Mouse (Mus musculus) embryonic facial prominence, embryonic 11.5 days (tissue): ENCODE measurements around the gene Slc1a2. TPM values are rescaled to one million over a fixed set of nuclear protein-coding genes. Genes with fewer than 3 reads are reported as not detected.
A peak's percentile ranks its signal among the peaks of the same experiment; 100 is the strongest.

Experiments
- ATAC-seq: fragments of 200-750 bp; cut with Nextera tagmentation; replicated peaks from 2 replicates; pipeline ENCODE4 v1.8.0; 2017; ENCODE audit warnings: low read depth; ENCODE audit not compliant: insufficient number of reproducible peaks, low FRiP score, low TSS enrichment
- DNase-seq: peaks from one replicate; pipeline ENCODE4 v3.0.0-alpha.2; 2015; ENCODE audit warnings: low spot score
- H3K27ac ChIP-seq: fragments of 300-500 bp; sonication (generic); replicated peaks from 2 replicates; pipeline ENCODE4 v1.5.1; 2014; ENCODE audit warnings: mild to moderate bottlenecking, low read depth, low read length, control low read depth
- H3K27me3 ChIP-seq: fragments of 300-500 bp; sonication (generic); 2 replicates; pipeline ENCODE4 v1.6.1; 2014; ENCODE audit warnings: mild to moderate bottlenecking, low read length, moderate library complexity, mixed read lengths; ENCODE audit not compliant: control insufficient read depth, insufficient read depth
- H3K36me3 ChIP-seq: fragments of 300-500 bp; sonication (generic); replicated peaks from 2 replicates; pipeline ENCODE4 v1.6.1; 2014; ENCODE audit warnings: low read depth, mild to moderate bottlenecking, low read length, moderate library complexity, mixed read lengths; ENCODE audit not compliant: control insufficient read depth, insufficient read depth
- H3K4me1 ChIP-seq: fragments of 300-500 bp; sonication (generic); 2 replicates; pipeline ENCODE4 v1.6.1; 2014; ENCODE audit warnings: low read length, mixed read lengths; ENCODE audit not compliant: control insufficient read depth, insufficient read depth
- H3K4me2 ChIP-seq: fragments of 300-500 bp; sonication (generic); 2 replicates; pipeline ENCODE4 v1.6.1; 2014; ENCODE audit warnings: low read depth, mild to moderate bottlenecking, control low read depth, low read length, moderate library complexity
- H3K4me3 ChIP-seq: fragments of 300-500 bp; sonication (generic); 2 replicates; pipeline ENCODE4 v1.5.1; 2014; ENCODE audit warnings: low read depth, low read length, control low read depth
- H3K9ac ChIP-seq: fragments of 300-500 bp; sonication (generic); replicated peaks from 2 replicates; pipeline ENCODE4 v1.6.1; 2014; ENCODE audit warnings: mild to moderate bottlenecking, control low read depth, low read length
- H3K9me3 ChIP-seq: fragments of 300-500 bp; sonication (generic); replicated peaks from 2 replicates; pipeline ENCODE4 v1.6.1; 2016; ENCODE audit warnings: mild to moderate bottlenecking, low read length, inconsistent platforms, mixed read lengths; ENCODE audit not compliant: control insufficient read depth
- WGBS: fragments of 180-500 bp; shearing (Covaris S2); extraction: QIAGEN DNeasy Blood & Tissue Kit; methylation state at CpG from one replicate; pipeline ENCODE4 v1.1.7; 2014; 5-methylcytosine and 5-hydroxymethylcytosine counted together
- polyA plus RNA-seq: library from polyadenylated mRNA; unstranded; fragments of >200 nt; fragmentation: Nextera tagmentation; extraction: Ambion mirVana; gene quantifications from 2 replicates; pipeline ENCODE4 v1.2.1, GENCODE M21; 2014

Slc1a2 gene
- polyA plus RNA-seq, 1 experiment from 2014 or later = 0.97 TPM

GRCm38 (mm10) chr2:102686108-102686450 lies 27.6 kb downstream of the Slc1a2 start:
- no peaks in the 10 kb centered on the region for H3K27me3 ChIP-seq
- H3K36me3 ChIP-seq = no peaks in the 10 kb centered on the region
- H3K9me3 ChIP-seq = no peaks in the 10 kb centered on the region
- DNase-seq (no peak), ATAC-seq (no peak)
- no peak overlapping the region for H3K4me3 ChIP-seq
- WGBS = 77% methylated on average over 9 of the region's 9 CpGs
- H3K9ac ChIP-seq = no peak overlapping the region
- H3K4me1 ChIP-seq = no peaks in the 10 kb centered on the region
- no peak overlapping the region for H3K27ac ChIP-seq
- H3K4me2 ChIP-seq = no peak overlapping the region

DNA sequence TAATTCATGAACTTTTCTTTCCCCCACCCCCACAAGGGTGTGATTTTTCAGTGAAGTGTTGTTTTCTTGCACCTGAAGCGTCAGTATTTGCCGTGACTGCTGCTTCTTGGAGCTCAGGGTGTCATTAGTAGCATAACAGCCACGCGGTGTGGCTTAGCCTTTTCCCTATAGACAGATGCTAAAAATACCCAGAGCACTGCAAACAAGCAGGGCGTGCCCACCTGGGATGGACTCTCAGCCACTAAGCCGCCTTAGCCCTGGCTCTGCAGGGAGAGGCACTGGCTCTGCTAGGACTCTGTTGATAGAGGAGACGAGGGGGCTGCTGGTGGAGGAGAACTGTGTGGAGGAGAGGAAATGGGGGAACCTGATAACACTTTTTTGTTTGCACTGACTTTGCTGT lies 35.1 kb downstream of the Slc1a2 start:
- ATAC-seq (no peak), DNase-seq (no peak)
- H3K36me3 ChIP-seq = no peaks in the 10 kb centered on the region
- no peak overlapping the region for H3K27ac ChIP-seq
- no peaks in the 10 kb centered on the region for H3K27me3 ChIP-seq
- no peak overlapping the region for H3K9ac ChIP-seq
- H3K4me2 ChIP-seq = no peak overlapping the region
- WGBS = 69% methylated on average over 7 of the region's 7 CpGs
- no peaks in the 10 kb centered on the region for H3K4me1 ChIP-seq
- no peak overlapping the region for H3K4me3 ChIP-seq
- H3K9me3 ChIP-seq = no peaks in the 10 kb centered on the region

- no peak for DNase-seq
- Histone ChIP-seq H3K9me3 (no peaks in the 10 kb centered on the region), H3K27ac (no peak overlapping the region), H3K4me2 (no peak overlapping the region), H3K27me3 (no peaks in the 10 kb centered on the region), H3K4me3 (no peak overlapping the region), H3K9ac (no peak overlapping the region), H3K4me1 (no peaks in the 10 kb centered on the region), H3K36me3 (no peaks in the 10 kb centered on the region)
- 78% methylated on average over 4 of the region's 4 CpGs for WGBS
- ATAC-seq = no peak
Observed at GRCm38 (mm10) chr2:102694750-102695149, 36.3 kb downstream of the Slc1a2 start.

GRCm38 (mm10) chr2:102695541-102695940 lies 37.1 kb downstream of the Slc1a2 start:
- no peaks in the 10 kb centered on the region for H3K4me1 ChIP-seq
- no peaks in the 10 kb centered on the region for H3K27me3 ChIP-seq
- DNase-seq = no peak
- ATAC-seq = no peak
- H3K27ac ChIP-seq = no peak overlapping the region
- no peak overlapping the region for H3K4me2 ChIP-seq
- H3K9ac ChIP-seq = no peak overlapping the region
- H3K4me3 ChIP-seq = no peak overlapping the region
- H3K9me3 ChIP-seq = no peaks in the 10 kb centered on the region
- H3K36me3 ChIP-seq = no peaks in the 10 kb centered on the region

- Histone ChIP-seq H3K27ac (no peak overlapping the region), H3K36me3 (no peaks in the 10 kb centered on the region), H3K4me2 (no peak overlapping the region), H3K9me3 (no peaks in the 10 kb centered on the region), H3K4me1 (no peaks in the 10 kb centered on the region), H3K27me3 (no peaks in the 10 kb centered on the region), H3K9ac (no peak overlapping the region), H3K4me3 (no peak overlapping the region)
- 52% methylated on average over 2 of the region's 2 CpGs for WGBS
- ATAC-seq = no peak
- peak; percentile 50 for DNase-seq
Observed at GRCm38 (mm10) chr2:102697732-102698131, 39.3 kb downstream of the Slc1a2 start.

DNA sequence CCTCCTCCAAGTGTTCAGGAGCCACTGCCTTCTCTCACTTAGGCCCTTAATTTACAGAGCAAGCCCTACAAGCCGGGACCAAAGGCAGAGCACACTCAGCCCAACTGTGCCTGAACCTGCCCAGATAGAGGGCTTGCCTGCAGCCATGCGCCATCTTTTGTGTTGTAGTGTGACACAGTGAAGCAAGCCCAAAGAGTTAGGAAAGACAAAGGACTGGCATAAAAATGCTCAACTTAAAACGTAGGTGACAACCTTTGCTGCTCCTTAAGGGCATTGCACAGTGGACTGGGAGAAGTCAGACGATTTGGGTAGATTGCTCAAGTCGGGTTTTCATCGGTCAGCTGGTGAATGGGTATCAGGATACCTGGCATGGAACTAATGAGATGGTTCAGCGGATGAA lies 41.5 kb downstream of the Slc1a2 start:
- Histone ChIP-seq H3K4me2 (no peak overlapping the region), H3K4me3 (no peak overlapping the region), H3K9ac (no peak overlapping the region), H3K36me3 (no peaks in the 10 kb centered on the region), H3K27me3 (no peaks in the 10 kb centered on the region), H3K9me3 (no peaks in the 10 kb centered on the region), H3K4me1 (no peaks in the 10 kb centered on the region), H3K27ac (no peak overlapping the region)
- no peak for ATAC-seq
- DNase-seq = no peak
- 91% methylated on average over 7 of the region's 7 CpGs for WGBS

DNA sequence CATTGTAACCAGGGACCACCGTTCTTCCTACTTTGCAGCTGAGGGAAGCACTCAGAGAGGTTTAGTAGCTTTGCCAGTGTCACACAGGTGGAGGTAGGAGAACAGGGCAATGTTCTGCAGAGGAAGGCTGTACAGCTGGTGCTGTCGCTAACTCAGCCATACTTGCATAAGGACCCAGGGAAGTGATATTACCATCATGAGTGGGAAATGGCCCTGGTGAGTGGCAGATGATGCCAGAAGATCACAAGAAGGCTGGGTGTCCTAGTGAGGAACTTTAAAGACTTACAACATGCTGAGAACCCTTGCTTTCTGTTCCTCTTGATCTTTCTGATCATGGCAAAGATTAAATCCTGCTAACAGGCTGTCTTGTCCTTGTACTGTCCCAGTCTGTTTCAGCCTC lies 42.2 kb downstream of the Slc1a2 start:
- WGBS = 93% methylated on average over 2 of the region's 2 CpGs
- H3K9ac ChIP-seq = no peak overlapping the region
- no peak overlapping the region for H3K27ac ChIP-seq
- H3K4me3 ChIP-seq = no peak overlapping the region
- no peaks in the 10 kb centered on the region for H3K4me1 ChIP-seq
- no peaks in the 10 kb centered on the region for H3K36me3 ChIP-seq
- no peak overlapping the region for H3K4me2 ChIP-seq
- no peak for ATAC-seq
- DNase-seq = no peak
- H3K9me3 ChIP-seq = no peaks in the 10 kb centered on the region
- H3K27me3 ChIP-seq = no peaks in the 10 kb centered on the region

DNA sequence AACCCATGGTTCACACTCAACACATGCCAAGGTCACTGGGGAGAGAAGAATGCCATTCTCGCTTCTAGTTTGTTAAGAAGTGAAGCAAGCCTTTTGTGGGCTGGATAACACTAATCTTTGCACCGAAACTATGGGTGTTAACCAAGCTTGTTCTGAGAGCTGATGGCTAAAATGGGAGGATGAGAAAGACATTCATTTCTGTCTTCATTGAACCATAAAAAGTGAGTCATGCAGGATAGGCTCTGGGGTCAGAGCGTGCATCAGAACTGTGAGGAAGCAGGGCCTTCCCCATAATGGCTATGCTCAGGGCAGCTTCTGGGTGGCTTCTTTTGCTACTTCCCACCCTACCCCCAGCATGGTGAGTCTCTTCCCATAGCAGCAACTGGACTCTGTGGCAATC lies 42.9 kb downstream of the Slc1a2 start:
- Histone ChIP-seq H3K36me3 (no peaks in the 10 kb centered on the region), H3K4me2 (no peak overlapping the region), H3K9me3 (no peaks in the 10 kb centered on the region), H3K4me3 (no peak overlapping the region), H3K4me1 (no peaks in the 10 kb centered on the region), H3K27me3 (no peaks in the 10 kb centered on the region), H3K27ac (no peak overlapping the region), H3K9ac (no peak overlapping the region)
- DNase-seq = no peak
- ATAC-seq = no peak
- WGBS = 91% methylated on average over 3 of the region's 3 CpGs

DNA sequence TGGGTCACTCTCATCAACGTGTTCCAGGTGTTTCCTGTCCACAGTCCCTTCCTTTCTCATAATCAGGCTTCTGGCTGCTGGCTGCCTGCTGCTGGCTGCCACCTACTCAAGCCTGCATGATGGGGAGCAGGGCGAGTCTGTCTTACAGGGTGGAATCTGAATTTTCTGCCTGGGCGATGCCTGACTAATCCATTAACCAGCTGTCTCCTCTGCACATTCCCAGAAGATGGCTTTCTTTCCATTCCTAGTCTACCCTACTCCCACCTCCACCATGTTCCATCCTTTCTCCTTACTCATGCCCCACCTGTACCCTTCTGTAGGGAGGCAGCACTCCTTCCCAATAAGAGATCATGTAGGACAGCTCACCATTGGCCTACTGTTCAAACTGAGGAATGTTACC lies 45.1 kb downstream of the Slc1a2 start:
- H3K4me1 ChIP-seq = no peaks in the 10 kb centered on the region
- 69% methylated on average over 3 of the region's 3 CpGs for WGBS
- no peak overlapping the region for H3K9ac ChIP-seq
- H3K4me3 ChIP-seq = no peak overlapping the region
- H3K27me3 ChIP-seq = no peaks in the 10 kb centered on the region
- no peak for DNase-seq
- no peak for ATAC-seq
- no peaks in the 10 kb centered on the region for H3K36me3 ChIP-seq
- no peaks in the 10 kb centered on the region for H3K9me3 ChIP-seq
- H3K4me2 ChIP-seq = no peak overlapping the region
- no peak overlapping the region for H3K27ac ChIP-seq
